Comparison of ENCODE assay signal across 1 mouse cellular context in the genomic region with DNA sequence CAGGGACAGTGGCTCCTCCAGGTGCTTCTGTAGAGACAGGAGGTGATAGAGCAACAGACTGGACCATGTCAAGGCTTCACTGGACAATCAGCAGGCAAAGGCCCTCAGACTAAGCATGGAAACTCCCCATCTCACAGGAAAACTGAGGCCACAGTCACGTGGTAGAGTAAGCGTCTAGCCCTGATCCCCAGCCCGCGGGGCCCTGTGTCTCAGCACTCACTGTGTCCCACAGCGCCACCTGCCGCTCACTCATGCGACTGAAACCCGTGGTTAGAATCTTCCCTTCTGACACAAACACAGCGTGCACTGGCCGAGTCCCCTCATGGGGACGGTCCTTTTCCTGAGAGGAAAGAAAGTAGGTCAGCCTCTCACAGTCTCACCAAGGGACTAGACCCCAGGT.
TF ChIP-seq lines count a peak whose summit lies in the region.

No protein-coding gene starts in this region.

TF ChIP-seq in MEL, 35 proteins besides CTCF, POLR2A, EP300 and RAD21 (continued from another document):
- TF ChIP-seq HCFC1 (IDR thresholded peaks at IDR 0.05; ENCODE audit: low read depth, low read length) = peak; percentile 56; the same call in 1 of the 2 replicates
- TF ChIP-seq MAX (IDR thresholded peaks at IDR 0.05; ENCODE audit: low read length) = peak; percentile 88
- TF ChIP-seq SIN3A (IDR thresholded peaks at IDR 0.05; ENCODE audit: low read length) = no peak; the same call in 1 of the 2 replicates
- TF ChIP-seq KAT2A (conservative IDR thresholded peaks at IDR 0.05; ENCODE audit: low read depth, low read length) = no peak
- TF ChIP-seq ETS1 (IDR thresholded peaks at IDR 0.05; ENCODE audit: low read depth, low read length) = no peak
- TF ChIP-seq POLR2AphosphoS5 (IDR thresholded peaks at IDR 0.05; ENCODE audit: borderline replicate concordance, low read depth, low read length) = no peak
- peak; percentile 59 for TF ChIP-seq SMC3 (IDR thresholded peaks at IDR 0.05; ENCODE audit: low read depth, low read length)
- TF ChIP-seq USF2 (IDR thresholded peaks at IDR 0.05; ENCODE audit: borderline replicate concordance in 1 of 2, insufficient read depth in 1 of 2, low read depth in 1 of 2, low read length in 2 of 2) = peak in 1 of 2 experiments; percentile 63; a peak in 2 of 4 replicates
- TF ChIP-seq USF1 (IDR thresholded peaks at IDR 0.05; ENCODE audit: low read depth, low read length) = peak; percentile 94
- TF ChIP-seq MAFK (IDR thresholded peaks at IDR 0.05; ENCODE audit: borderline replicate concordance, low read depth, low read length) = no peak
